Mouse (Mus musculus): ENCODE results near the gene Lrrc8e. TPM values are rescaled to one million over a fixed set of nuclear protein-coding genes. Genes with fewer than 3 reads are reported as not detected.

The Lrrc8e gene
- total RNA-seq (2015; ENCODE audit: low replicate concordance) (not detected in 2 replicates), total RNA-seq (2017; ENCODE audit: low replicate concordance) (0.76 TPM in 1 of 2 replicates, not detected in the other)

DNA sequence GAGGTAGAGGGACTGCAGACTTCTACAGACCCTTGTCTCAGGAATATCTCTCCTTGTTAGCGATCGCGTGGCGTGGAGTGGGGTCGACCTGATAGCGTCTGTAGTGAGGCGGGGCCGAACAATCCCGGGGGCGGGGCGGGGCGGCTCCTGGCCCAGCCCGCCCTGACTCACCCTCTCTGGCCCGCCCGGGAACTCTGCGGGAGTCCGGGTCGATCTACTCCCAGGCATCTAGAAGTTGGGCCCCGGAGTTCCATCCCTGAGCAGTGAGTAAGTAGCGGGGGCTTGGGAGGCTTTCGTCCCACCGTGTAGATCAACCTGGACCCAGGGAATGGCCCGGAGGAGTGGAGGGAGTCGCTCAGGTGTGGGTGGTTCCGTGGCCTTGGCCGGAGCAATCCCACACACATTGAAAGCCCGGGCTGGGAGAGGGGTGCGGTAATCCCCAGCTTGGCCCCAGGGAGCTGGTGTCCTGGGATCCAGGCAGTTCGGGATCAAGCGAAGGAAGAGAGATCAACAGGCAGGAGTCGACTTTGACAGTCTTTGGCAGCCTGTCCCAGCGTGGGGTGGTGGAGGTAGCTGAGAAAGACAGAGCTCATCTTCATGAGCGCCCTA is at the start of gene Lrrc8e:
Gene Lrrc8e (plus strand): TSS at position 89 of the 609 bp plus-strand sequence.
- ATAC-seq (replicated peaks; ENCODE audit: low FRiP score, poor library complexity, severe bottlenecking), result peak; percentile 67; the same call in 1 of the 2 replicates

DNA sequence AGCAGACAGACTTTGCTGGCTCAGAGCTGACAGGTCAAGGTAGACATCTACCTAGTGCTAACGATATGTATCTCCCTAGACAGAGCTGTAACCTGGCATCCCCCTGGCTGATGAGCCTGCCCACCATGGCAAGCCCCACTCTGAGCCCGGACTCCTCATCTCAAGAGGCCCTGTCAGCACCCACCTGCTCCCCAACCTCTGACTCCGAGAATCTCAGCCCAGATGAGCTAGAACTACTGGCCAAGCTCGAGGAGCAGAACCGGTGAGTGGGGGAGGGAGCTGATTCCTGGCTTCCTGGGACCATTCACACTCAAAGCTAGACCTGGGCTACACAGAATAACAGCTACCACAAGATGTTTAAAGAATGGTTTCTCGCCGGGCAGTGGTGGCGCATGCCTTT is 43.2 kb upstream of the Lrrc8e start:
- ATAC-seq (replicated peaks; ENCODE audit: low FRiP score, poor library complexity, severe bottlenecking), result no peak

DNA sequence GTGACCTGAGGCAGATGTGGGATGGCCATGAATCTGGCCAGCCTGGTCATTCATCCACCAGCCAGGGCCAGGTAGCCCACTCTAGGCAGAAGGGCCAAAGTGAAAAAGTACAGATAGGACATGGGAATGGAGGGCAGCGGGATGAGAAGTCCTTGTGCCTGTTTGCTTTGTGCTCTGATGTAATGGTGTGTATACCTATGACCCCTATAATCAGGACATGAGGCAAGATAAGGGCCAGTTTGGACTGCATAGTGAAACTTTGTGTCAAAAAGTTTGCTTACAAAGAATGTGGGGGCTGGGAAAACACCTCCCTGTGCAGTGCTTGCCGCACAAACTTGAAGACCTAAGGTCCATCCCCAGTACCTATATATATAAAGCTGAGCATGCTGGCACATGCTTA is 40.5 kb upstream of the Lrrc8e start:
- no peak for ATAC-seq (replicated peaks; ENCODE audit: low FRiP score, poor library complexity, severe bottlenecking)

DNA sequence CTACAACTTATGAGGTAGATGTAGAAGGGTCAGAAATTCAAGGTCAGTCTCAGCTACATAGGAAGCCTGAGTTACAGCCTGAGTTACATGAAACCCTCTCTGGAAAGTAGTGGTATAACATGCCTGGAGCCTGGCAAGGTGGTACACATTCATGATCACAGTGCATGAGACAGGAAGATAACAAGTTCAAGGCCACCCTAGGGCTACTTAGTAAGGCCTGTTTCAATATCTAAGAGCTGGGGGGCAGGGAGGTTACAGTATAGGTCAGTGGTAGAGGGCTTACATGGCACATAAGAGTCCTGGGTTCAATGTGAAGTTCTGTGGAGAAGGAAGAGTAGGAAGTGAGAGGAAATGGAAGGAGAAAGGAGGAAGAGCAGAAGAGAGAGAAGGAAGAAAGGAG is 38.0 kb upstream of the Lrrc8e start:
- ATAC-seq (replicated peaks; ENCODE audit: low FRiP score, poor library complexity, severe bottlenecking), result peak; percentile 41

DNA sequence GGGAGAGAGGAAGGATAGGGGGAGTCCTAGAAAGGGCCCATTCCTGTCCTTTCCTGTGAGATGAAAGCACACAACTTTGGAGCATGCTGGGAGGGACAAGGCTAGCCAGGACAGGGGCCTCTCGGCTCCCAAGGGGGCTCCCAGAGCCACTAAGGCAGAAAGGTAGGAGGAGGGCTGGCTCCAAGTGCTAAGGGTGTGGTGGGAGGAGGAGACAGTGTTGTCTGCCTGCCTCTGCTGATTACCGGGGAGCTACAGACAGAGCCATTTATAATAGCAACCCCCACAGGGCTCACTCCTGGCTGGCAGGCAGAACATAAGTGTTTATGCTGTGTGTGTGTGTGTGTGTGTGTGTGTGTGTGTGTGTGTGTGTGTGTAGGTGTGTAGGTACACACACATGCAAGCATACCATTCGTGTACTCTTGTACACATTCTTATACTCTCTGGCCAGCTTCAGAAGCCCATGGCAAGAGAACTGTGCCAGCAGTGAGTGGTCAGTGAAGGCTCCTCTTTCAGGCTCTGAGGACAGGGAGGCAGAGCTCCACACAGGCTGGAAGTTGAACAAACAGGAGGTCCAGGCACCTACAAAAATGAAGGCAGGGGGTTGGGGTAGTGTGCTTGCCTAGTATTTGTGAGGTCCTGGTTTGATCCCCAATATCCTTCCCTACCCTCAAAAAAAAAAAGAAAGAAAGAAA is 37.5 kb upstream of the Lrrc8e start:
- ATAC-seq (replicated peaks; ENCODE audit: low FRiP score, poor library complexity, severe bottlenecking), result peak; percentile 93

DNA sequence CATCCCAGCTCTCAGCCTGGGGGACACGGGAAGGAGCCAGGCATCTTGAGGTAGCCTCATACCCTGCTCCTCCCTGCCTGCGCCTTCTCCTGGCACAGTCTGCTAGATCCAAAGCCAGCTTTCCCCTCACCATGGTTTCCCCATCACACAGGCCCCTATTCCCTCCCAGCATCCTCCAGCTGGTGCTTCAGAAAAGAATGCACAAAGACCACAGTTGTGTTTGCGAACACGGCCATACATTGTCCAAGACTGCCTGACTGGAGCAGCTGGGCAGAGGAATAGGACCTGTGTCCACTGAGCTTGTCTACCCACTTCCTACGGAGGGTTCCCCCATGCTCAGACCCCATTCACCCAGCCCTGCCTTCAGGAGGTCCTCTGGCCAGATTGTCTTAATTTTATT is 34.3 kb upstream of the Lrrc8e start:
- ATAC-seq (replicated peaks; ENCODE audit: low FRiP score, poor library complexity, severe bottlenecking), result no peak

DNA sequence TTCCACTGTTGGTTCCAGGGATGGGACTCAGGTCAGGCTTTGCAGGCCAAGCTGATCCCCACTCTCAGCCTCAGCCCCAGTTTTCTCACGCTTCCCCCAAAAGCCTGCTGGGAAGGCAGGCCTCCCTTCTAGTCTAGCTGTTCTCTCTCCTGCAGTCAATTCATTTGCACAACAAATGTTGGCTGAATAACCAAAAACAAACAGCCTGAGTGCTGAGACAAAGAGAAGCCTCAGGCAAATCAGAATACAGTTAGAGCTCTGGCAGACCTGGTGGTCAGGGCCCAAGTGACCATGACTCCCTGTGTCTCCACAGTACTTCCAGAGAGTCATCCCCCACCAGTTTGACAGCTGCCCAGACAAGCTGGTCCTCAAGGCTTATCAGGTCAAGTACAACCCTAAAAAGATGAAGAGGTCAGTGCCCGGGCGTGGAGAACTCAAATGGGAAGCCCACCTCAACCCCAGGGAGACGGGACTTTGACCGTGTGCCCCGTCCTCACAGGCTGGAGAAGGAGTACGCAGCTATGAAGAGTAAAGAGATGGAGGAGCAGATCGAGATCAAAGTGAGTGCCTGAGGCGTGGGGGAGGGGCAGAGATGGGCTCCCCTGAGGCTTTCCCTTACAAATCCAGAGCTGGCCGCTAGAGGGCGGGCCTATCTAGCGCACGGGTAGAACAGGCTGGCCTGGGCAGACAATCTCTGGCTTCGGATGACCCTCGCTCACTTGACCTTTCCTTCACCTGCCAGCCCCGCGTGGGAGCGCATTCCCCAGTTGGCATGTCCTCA is 33.6 kb upstream of the Lrrc8e start:
- peak; percentile 48; the same call in 1 of the 2 replicates for ATAC-seq (replicated peaks; ENCODE audit: low FRiP score, poor library complexity, severe bottlenecking)

DNA sequence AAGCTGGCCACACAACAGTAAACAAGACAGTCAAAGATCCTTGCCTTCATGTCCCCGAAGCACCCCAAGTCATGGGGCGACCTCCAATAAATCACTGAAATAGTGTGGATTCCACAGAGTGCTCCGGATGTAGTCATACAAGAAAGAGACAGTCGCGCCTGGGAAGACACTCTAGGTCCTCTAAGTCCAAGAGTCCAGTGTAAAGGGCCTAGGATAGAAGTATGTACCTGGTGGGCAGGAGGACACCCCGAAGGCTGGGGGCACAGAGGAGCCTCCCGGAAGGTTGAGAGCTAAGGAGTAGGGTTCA is 33.1 kb upstream of the Lrrc8e start:
- no peak for ATAC-seq (replicated peaks; ENCODE audit: low FRiP score, poor library complexity, severe bottlenecking)

DNA sequence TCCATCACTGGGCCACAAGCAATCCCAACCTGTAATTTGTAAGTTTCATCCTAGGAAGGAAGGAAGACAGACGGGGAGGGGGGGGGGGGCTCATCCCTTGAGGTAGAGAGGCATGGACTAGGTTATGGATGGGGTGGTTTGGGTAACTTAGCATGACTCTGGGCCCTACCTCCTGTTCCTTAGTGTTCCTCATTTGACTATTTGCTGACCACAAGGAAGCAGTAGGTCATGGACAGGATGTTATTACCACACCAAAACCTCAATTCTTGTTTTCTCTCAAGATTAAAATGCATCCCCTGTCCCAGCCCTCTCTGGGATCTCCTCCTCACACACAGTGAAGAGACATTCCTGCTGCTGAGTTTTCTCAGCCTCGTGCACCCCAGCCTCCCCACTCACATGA is 25.3 kb upstream of the Lrrc8e start:
- no peak for ATAC-seq (replicated peaks; ENCODE audit: low FRiP score, poor library complexity, severe bottlenecking)

DNA sequence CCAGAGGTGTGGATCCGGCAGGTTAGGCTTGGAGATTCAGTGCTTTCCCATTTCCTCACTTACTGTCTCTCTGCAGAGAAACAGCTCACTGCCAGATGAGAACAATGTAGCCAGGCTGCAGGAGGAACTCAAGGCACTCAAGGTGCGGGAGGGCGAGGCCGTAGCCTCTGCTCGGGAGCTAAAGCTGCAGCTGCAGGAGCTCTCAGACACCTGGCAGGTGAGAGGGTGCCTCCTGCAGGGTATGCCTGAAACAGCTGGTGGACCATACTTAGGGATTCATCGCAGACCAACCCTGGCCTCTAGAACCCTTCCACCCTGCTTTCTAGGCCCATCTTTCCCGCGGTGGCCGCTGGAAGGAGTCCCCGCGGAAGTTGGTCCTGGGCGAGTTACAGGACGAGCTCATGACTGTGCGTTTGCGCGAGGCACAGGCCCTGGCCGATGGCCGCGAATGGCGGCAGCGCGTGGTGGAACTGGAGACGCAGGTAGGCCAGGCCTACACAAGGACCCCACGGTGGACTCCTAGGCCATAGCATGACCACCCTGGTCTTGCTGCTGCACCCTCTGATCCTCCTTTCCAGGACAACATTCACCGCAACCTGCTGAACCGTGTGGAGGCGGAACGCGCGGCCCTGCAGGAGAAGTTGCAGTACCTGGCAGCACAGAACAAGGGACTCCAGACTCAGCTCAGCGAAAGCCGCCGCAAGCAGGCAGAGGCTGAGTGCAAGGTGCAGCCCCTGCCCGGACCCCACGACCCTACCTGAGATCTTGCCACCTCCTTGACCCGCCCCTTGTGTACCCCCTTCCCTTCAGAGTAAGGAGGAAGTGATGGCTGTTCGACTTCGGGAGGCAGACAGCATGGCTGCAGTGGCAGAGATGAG is 21.1 kb upstream of the Lrrc8e start:
- no peak for ATAC-seq (replicated peaks; ENCODE audit: low FRiP score, poor library complexity, severe bottlenecking)

DNA sequence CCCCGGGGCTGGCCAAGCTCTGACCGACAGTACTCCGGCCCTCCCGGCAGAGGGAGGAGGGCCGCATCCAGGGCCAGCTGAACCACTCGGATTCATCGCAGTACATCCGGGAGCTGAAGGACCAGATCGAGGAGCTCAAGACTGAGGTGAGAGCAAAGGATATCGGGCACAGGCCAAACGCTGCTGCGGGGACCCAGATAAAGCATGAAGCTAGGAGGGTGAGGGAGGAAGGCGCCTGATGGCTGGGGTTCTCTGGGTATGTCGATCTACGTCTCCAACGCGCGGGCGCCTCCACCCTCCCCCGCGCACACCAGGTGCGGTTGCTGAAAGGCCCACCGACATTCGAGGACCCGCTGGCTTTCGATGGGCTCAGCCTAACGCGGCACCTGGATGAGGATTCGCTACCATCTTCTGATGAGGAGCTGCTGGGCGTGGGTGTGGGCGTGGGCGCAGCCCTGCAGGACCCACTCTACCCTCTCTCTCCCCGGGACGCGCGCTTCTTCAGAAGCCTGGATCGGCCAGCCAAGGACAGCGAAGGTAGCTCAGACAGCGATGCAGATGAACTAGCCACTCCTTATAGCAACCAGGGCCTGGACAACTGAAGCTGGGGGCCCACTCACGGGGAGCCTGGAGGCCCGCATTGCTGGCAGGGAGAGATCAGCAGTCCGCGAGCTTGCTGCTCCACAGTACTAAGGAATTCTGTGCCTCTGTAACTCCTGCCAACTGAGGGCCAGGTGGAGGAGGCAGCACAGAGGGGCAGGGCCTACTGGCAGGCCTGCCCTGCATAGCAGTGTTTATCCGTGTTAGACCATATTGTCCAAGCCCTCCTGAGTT is 20.2 kb upstream of the Lrrc8e start:
- ATAC-seq (replicated peaks; ENCODE audit: low FRiP score, poor library complexity, severe bottlenecking), result no peak

DNA sequence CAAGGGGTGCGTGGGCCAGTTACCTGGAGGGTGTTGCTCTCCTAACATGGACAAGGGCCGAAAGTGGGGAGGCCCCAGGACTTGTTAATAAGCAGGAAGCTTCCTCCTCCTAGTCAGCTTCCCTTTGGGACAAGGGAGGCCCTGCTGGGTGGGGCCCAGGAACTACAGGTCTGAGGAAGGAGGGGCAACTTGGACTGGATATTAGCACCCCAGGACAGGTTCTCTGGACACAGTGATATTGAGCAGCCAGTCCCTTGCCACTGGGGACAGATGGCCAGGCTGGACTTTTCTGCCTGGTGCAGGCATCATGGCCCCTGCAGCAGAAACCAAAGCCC is 19.6 kb upstream of the Lrrc8e start:
- no peak for ATAC-seq (replicated peaks; ENCODE audit: low FRiP score, poor library complexity, severe bottlenecking)

DNA sequence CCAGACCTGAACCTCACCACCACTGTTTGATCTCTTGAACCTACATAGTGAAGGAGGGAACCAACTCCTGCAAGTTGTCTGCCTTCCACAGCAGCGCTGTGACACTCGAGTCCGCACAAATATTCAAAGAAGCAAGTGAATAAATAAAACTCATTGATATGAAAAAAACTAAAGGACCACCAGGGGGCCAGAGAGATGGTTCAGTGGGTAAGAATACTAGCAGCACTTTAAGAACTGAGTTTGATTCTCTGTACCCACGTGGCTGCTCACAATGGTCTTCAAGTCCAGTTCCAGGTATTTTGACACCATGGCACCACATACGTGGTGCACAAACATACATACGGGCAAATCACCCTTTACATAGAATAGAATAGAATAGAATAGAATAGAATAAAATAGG is 15.5 kb upstream of the Lrrc8e start:
- no peak for ATAC-seq (replicated peaks; ENCODE audit: low FRiP score, poor library complexity, severe bottlenecking)

DNA sequence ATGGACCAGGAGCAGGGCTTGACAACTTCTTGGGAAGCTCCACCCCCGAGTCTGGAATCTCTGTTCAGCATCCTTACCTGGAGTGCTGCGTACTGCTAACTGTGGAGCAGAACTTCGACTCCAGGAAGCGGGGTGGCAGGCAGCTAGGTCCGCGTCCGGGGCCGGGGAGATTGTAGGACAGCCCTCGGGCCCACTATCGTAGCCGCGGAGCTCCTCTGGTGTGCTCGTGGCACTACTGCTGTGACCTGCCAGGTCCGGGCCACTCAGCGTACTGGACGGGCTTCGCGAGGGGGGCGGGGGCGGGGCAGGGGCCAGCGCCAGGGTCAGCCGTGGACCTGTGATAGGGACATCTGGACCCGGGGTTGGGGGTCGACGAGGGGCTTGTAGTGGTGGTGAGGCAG is 13.8 kb upstream of the Lrrc8e start:
- no peak for ATAC-seq (replicated peaks; ENCODE audit: low FRiP score, poor library complexity, severe bottlenecking)

DNA sequence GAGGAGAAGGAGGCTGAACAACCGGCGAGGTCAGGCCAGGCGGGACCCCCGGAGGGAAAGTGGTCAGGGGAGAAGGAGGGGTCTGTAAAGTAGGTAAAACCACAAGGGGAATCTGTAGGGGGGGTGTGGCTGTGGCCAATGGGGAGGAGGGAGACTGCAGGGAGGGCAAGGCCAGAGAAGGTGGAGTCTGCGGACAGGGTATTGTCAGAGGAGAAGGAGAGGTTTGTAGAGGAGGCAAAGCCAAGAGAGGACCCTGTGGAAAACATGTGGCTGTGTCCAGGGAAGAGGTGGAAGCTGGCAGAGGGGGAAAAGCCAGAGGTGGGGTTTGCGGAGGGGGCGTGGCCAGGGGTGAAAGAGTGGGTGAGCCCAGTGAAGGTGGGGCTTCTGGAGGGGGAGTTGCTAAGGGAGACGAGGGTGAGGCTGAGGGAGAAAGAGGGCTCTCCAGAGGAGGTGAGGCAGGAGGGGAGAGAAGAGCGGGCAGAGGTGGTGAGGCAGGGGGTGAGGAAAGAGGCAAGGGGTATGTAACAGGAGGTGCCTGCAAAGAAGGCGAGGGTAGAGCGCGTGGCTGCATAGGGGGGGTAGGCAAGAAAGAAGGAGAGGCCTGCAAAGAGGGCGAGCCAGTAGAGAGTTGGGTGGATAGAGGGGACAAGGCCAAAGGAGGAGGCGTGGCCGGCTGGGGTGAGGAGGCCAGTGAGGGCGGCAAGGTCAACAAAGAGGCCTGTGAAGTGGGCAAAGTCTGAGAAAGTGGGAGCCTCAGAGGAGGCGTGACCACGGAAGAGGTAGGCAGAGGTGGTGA is 13.2 kb upstream of the Lrrc8e start:
- ATAC-seq (replicated peaks; ENCODE audit: low FRiP score, poor library complexity, severe bottlenecking), result no peak

DNA sequence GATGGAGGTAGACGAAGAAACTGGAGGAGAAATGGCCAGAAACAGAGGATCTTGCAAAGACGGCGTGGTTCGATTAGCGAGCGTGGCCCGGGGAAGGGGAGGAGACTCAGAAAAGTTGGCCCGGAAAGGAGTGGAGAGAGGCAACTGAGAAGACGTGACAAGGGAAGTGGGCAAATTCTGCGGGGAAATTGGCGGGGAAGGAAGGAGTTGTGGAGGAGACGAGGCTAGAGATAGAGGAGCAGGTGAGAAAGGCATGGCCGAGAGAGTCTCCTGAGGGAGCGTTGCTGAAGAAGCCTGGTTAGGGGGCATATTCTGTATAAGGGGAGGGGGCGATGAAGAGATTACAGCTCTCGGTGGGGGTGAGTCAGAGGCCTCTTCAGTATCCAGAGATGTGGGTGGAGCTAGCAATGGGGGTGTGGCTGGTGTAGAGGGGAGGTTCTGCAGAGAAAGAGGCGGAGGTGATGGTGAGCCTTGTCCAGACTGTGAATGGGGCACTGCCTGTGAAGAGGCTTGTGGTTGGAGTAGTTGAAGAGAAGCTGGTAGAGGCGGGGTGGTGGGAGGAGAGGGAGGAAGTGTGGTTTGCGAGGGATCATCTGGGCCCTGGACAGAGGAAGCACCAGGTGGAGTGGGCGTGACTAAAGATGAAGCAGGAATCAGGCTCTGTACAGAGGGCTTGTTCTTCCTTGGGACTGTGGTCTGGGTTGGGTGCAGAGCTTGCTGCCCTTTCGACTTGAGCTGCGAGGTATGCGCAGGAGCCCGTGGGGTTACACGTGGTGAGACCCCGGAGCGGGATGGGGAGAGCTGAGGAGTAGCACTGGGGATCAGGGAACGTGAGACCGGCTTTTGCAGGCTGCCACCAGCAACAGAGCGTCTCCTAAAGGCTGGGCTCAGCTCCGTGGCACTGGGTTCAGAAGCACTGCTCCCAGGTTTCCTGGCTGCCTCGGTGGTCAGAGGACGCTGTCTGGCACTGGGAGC is 12.3 kb upstream of the Lrrc8e start:
- ATAC-seq (replicated peaks; ENCODE audit: low FRiP score, poor library complexity, severe bottlenecking), result peak; percentile 62

DNA sequence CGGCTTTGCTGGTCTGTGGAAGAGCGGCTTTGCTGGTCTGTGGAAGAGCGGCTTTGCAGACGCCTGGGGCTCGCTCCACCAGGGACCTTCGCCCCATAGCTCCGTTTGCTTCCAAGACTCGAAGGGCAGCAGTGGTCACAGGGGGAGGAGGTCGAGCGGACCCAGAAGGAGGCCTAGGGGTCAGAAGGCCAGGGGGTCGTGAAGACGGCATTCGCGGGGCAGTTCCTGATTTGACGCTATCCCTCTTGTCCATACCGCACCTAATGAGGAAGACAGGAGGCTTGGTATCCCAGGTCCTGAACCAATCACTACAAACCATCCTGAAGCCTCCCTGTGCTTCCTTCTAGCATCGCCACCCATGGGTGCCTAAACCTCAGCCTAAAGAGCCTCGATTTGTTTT is 10.3 kb upstream of the Lrrc8e start:
- ATAC-seq (replicated peaks; ENCODE audit: low FRiP score, poor library complexity, severe bottlenecking), result no peak

Measured in erythroid progenitor cell, adult 5-6 weeks (primary cell).